Mouse (Mus musculus) liver, adult (tissue): ENCODE data around the gene Pabpc4.

Experiments
- GATA4 ChIP-seq: IDR thresholded peaks from 2 replicates; pipeline ENCODE4 v1.6.1; 2014; ENCODE audit warnings: mild to moderate bottlenecking, low read length; ENCODE audit not compliant: insufficient replicate concordance

Gene Pabpc4

DNA sequence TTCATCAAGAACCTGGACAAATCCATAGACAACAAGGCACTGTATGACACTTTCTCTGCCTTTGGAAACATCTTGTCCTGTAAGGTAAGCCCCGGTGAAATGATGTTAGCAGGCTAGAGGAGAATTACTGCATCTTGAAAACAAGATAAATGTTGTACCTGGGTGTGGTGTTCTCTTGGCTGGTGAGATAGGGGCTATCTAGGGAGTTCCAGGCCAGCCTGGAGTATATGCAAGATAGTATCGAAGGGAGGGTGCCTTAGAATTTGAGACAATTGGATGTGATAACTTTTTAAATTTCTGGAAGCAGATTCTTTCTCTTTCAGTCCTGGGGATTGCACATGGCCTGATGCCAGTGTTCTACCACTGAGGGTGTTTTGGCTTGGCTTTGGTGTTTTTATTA, 24.6 kb downstream of the Pabpc4 start:
- TF ChIP-seq GATA4: no peak

DNA sequence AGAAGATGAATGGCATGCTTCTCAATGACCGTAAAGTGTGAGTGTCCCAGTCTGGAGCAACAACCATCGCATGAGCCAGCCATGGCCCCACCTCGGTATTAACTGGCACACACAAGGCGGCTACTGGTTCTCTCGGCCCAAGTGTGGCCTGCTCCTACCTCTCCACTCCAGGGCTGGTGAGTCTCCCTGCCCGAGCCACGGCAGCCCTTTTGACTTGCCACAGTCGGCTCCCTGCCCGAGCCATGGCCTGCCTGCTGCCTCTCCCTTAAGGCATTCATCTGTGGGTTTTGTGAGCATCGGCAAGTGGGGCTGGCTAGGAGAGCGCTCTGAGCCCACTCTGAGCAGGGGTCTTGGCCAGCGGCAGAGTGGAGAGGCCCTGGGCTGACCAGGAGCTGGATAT, 26.9 kb downstream of the Pabpc4 start:
- no peak for TF ChIP-seq GATA4

GRCm38 (mm10) chr4:123292390-123292789, 30.2 kb downstream of the Pabpc4 start:
- TF ChIP-seq GATA4: no peak

- TF ChIP-seq GATA4: no peak
Measured at GRCm38 (mm10) chr4:123292989-123293388, 30.8 kb downstream of the Pabpc4 start.

DNA sequence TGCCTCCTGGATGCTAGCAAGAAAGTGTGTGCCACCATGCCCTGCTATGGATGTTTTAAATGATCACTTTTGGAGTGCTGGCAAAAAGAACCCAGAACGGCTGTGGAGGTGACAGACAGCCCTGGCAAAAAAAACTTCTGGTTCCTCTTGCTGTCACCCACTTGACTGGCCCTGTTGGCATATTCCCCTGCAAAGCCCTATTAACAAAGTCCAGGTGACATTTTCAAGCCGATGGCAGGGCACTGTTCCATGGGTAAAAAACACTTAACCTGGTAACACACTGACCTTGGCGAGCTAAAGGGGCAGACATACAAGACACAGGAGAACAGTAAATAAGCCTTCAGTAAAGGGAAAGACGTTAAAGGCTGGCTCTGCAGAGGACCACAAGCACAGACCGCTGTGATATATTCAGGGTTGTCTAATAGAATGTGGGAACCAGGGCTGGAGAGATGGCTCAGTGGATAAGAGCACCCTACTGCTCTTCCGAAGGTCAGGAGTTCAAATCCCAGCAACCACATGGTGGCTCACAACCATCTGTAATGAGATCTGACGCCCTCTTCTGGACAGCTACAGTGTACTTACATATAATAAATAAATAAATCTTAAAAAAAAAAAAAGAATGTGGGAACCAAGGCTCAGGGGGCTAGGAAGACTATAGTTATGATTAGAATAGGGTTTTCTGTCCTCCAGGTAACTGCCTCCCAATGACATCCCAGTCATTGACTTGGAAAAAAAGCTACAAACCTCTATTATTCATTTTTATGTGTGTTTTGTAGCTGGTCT, 31.7 kb downstream of the Pabpc4 start:
- TF ChIP-seq GATA4: no peak

DNA sequence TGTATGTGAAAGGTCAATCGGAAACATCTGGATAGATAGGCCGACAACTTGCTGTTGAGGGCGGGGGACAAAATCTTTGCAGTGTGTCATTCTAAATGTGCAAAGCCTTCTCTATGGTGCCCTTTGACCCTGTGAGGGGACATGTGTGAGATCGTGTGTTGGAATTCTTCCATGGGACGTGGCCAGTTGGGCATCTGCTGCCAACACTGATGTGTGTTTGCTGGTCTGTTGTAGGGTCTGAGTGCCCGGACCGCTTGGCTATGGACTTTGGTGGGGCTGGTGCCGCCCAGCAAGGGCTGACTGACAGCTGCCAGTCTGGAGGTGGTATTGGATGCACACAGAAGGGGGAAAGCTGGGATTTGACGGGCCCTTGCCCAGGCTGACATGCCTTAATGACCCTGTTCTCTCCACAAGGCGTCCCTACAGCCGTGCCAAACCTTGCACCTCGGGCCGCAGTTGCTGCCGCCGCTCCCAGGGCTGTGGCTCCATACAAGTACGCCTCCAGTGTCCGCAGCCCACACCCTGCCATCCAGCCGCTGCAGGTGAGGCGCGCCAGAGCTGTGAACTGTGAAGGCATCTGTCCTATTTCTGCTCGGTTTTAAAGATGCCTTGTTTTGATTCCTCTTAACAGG, 33.5 kb downstream of the Pabpc4 start:
- no peak for TF ChIP-seq GATA4

DNA sequence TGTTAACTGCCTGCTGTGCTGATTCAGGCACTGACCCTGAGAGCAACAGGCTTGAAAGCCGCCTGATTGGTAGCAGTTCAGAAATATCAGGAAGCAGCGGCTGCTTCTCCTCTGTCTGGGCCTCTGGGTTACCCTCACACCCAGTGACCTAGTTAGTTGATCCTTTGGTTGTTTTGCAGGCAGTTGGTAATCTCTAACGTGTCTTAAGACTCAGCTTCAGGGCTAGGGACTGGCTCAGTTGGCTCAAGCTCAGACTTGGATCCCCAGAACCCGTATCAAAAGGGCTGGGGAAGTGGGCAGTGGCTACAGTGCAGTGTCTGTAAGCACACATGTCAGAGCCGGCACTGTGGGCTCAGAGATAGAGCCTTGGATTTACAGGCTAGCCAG, 34.0 kb downstream of the Pabpc4 start:
- no peak for TF ChIP-seq GATA4

DNA sequence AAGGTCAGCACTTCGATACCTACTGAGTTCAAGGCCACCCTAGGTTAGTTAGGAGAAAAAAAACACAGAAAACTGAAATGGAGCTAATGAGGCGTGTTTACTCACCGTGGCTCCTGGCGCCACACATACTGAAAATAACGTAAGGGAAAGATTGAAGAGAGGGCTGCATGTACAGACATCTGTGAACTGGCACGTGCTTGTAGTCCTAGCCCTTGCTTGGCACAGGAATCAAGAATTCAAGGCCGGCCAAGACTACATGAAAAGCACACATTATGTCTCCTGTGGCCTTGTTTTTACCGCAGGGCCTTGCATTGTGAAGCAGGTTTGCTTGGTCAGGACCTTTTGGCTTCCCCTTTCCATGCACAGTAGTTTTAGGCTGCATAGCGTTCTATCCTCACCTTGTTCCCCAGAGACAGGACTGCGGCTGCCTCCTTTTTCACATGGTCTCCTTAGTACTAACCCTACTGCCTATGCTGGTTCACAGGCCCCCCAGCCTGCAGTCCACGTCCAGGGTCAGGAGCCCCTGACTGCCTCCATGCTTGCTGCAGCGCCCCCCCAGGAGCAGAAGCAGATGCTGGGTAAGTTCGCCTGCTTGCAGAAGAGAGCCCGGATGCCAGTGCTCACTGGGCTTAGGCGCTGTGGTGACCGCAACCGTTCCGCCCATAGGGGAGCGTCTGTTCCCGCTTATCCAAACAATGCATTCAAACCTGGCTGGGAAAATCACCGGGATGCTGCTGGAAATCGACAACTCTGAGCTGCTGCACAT, 35.2 kb downstream of the Pabpc4 start:
- TF ChIP-seq GATA4: no peak

GRCm38 (mm10) chr4:123298226-123298625, 36.1 kb downstream of the Pabpc4 start:
- TF ChIP-seq GATA4: no peak

DNA sequence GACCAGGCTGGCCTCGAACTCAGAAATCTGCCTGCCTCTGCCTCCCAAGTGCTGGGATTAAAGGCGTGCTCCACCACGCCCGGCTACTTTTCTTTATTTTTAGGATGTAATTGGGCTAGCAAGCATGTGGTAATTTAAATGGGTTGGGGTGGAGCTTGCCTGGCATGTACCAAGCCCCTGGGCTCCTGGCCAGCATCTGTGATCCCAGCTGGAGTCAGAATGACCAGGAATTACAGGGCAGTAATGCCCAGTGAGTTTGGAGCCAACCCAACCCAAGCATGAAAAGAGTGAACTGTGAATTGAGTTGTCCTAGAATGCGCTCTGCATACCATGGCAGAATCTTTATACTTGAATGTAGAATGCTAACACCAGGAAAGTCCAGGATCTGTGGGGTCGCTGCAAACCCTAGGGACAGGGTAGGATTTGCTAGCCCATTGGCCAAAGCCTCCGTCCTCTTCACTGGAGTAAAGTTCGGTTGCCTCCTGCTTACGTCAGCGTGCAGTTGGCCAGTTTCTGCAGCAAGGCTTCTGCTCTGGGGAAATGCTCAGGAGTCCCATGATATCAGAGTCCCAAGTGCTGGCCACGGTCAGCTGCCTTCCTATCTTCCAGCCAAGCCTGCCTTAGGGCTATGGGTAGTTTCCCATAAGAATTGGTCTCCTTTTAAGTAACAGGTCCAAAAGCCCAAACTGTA, 37.0 kb downstream of the Pabpc4 start:
- no peak for TF ChIP-seq GATA4

GRCm38 (mm10) chr4:123305789-123306188, 43.6 kb downstream of the Pabpc4 start:
- no peak for TF ChIP-seq GATA4

DNA sequence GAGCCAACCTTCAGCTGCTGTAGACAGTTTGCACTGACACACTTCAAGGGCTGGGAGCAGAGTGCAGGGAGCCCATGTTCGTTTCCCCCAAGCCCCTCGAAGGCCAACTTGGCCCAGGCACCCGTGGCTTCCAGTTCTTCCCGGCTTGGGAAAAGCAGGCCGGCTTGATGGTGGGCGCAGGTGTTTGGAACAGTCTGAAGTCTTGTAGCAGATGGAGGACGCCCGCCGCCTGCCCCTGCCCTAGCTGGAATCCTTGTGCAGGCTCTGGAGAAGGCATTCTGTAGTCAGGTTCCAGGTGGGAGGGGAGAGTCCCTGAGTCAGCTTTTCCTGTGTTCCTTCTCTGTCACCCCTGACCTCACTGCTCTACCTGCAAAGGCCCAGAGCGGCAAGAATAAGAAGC, 44.8 kb downstream of the Pabpc4 start:
- no peak for TF ChIP-seq GATA4

GRCm38 (mm10) chr4:123308292-123308691, 46.1 kb downstream of the Pabpc4 start:
- TF ChIP-seq GATA4: no peak

- no peak for TF ChIP-seq GATA4
Measured at GRCm38 (mm10) chr4:123311845-123312244, 49.7 kb downstream of the Pabpc4 start.

GRCm38 (mm10) chr4:123313010-123313409, 50.9 kb downstream of the Pabpc4 start:
- TF ChIP-seq GATA4: no peak
